Mouse (Mus musculus): ENCODE results near the gene Snd1.

GRCm38 (mm10) chr6:28800976-28801375 is 326.0 kb downstream of the Snd1 start:
- TF ChIP-seq RCOR1 (conservative IDR thresholded peaks at IDR 0.05; ENCODE audit: low read depth, low read length) (no peak), EP300 (IDR thresholded peaks at IDR 0.05; ENCODE audit: low read length) (no peak)
